Mouse (Mus musculus): Measurements from ENCODE around the gene Lrrc28. TPM values are rescaled to one million over a fixed set of nuclear protein-coding genes. Genes with fewer than 3 reads are reported as not detected.

Lrrc28 gene
- polyA plus RNA-seq (2015; fragmentation: Nextera tagmentation; extraction: Ambion mirVana): 26.0 and 28.5 TPM in 2 replicates

- no peaks in the 10 kb centered on the region; the same call in 1 of the 2 replicates for H3K36me3 ChIP-seq (replicated peaks)
- H3K27ac ChIP-seq: peak within 1 kb of the TSS; percentile 88
- ATAC-seq (replicated peaks): peak; percentile 99
- H3K27me3 ChIP-seq (replicated peaks): no peaks in the 10 kb centered on the region
- H3K9ac ChIP-seq: peak within 1 kb of the TSS; percentile 83
- peaks cover 23% of the 10 kb centered on the region for H3K4me1 ChIP-seq
- H3K4me3 ChIP-seq: peak within 1 kb of the TSS; percentile 75
- H3K4me2 ChIP-seq: peak within 1 kb of the TSS; percentile 81
- WGBS: under 1% methylated on average over 55 of the region's 55 CpGs
- H3K9me3 ChIP-seq: no peaks in the 10 kb centered on the region
Measured at GRCm38 (mm10) chr7:67644833-67645680, at the start of gene Lrrc28. Lrrc28 (minus strand) TSS chr7:67645268.

GRCm38 (mm10) chr7:67692791-67693538 lies 47.9 kb upstream of the Lrrc28 start:
- no peak overlapping the region for H3K27ac ChIP-seq
- H3K4me3 ChIP-seq: no peak overlapping the region
- no peaks in the 10 kb centered on the region for H3K9me3 ChIP-seq
- 91% methylated on average over 23 of the region's 23 CpGs for WGBS
- ATAC-seq (replicated peaks): no peak
- H3K9ac ChIP-seq: no peak overlapping the region
- H3K27me3 ChIP-seq (replicated peaks): no peaks in the 10 kb centered on the region
- H3K36me3 ChIP-seq (replicated peaks): no peaks in the 10 kb centered on the region
- no peaks in the 10 kb centered on the region for H3K4me1 ChIP-seq
- H3K4me2 ChIP-seq: no peak overlapping the region

GRCm38 (mm10) chr7:67692141-67692540 lies 47.1 kb upstream of the Lrrc28 start:
- no peaks in the 10 kb centered on the region for H3K27me3 ChIP-seq (replicated peaks)
- H3K9me3 ChIP-seq: no peaks in the 10 kb centered on the region
- no peak overlapping the region for H3K4me3 ChIP-seq
- no peak overlapping the region for H3K27ac ChIP-seq
- no peaks in the 10 kb centered on the region for H3K4me1 ChIP-seq
- 81% methylated on average over 3 of the region's 3 CpGs for WGBS
- no peaks in the 10 kb centered on the region for H3K36me3 ChIP-seq (replicated peaks)
- ATAC-seq (replicated peaks): no peak
- H3K4me2 ChIP-seq: no peak overlapping the region
- H3K9ac ChIP-seq: no peak overlapping the region

- WGBS: 86% methylated on average over 6 of the region's 6 CpGs
- Histone ChIP-seq H3K4me2 (no peak overlapping the region), H3K27me3 (replicated peaks) (no peaks in the 10 kb centered on the region), H3K9ac (no peak overlapping the region), H3K9me3 (no peaks in the 10 kb centered on the region), H3K36me3 (replicated peaks) (no peaks in the 10 kb centered on the region), H3K4me1 (no peaks in the 10 kb centered on the region), H3K27ac (no peak overlapping the region), H3K4me3 (no peak overlapping the region)
- no peak for ATAC-seq (replicated peaks)
Measured at GRCm38 (mm10) chr7:67691036-67691435, 46.0 kb upstream of the Lrrc28 start.

- H3K4me1 ChIP-seq: no peaks in the 10 kb centered on the region
- WGBS: 87% methylated on average over 7 of the region's 7 CpGs
- H3K4me2 ChIP-seq: no peak overlapping the region
- H3K9me3 ChIP-seq: no peaks in the 10 kb centered on the region
- no peak overlapping the region for H3K9ac ChIP-seq
- no peak for ATAC-seq (replicated peaks)
- no peaks in the 10 kb centered on the region for H3K36me3 ChIP-seq (replicated peaks)
- no peak overlapping the region for H3K27ac ChIP-seq
- no peak overlapping the region for H3K4me3 ChIP-seq
- no peaks in the 10 kb centered on the region for H3K27me3 ChIP-seq (replicated peaks)
Measured at GRCm38 (mm10) chr7:67689793-67690192, 44.7 kb upstream of the Lrrc28 start.

GRCm38 (mm10) chr7:67688281-67688680 lies 43.2 kb upstream of the Lrrc28 start:
- Histone ChIP-seq H3K9ac (no peak overlapping the region), H3K27ac (no peak overlapping the region), H3K27me3 (replicated peaks) (no peaks in the 10 kb centered on the region), H3K9me3 (no peaks in the 10 kb centered on the region), H3K4me2 (no peak overlapping the region), H3K4me3 (no peak overlapping the region), H3K36me3 (replicated peaks) (no peaks in the 10 kb centered on the region), H3K4me1 (no peaks in the 10 kb centered on the region)
- ATAC-seq (replicated peaks): no peak
- WGBS: 58% methylated on average over 3 of the region's 3 CpGs

- H3K4me1 ChIP-seq: no peaks in the 10 kb centered on the region
- no peak overlapping the region for H3K27ac ChIP-seq
- no peaks in the 10 kb centered on the region for H3K9me3 ChIP-seq
- 95% methylated on average over 3 of the region's 3 CpGs for WGBS
- no peak overlapping the region for H3K9ac ChIP-seq
- no peak for ATAC-seq (replicated peaks)
- no peaks in the 10 kb centered on the region for H3K36me3 ChIP-seq (replicated peaks)
- no peak overlapping the region for H3K4me3 ChIP-seq
- no peak overlapping the region for H3K4me2 ChIP-seq
- no peaks in the 10 kb centered on the region for H3K27me3 ChIP-seq (replicated peaks)
Measured at GRCm38 (mm10) chr7:67686545-67686944, 41.5 kb upstream of the Lrrc28 start.

GRCm38 (mm10) chr7:67683006-67683405 lies 37.9 kb upstream of the Lrrc28 start:
- no peak overlapping the region for H3K27ac ChIP-seq
- WGBS: 88% methylated on average over 16 of the region's 16 CpGs
- ATAC-seq (replicated peaks): no peak
- H3K4me1 ChIP-seq: no peaks in the 10 kb centered on the region
- H3K9ac ChIP-seq: no peak overlapping the region
- no peaks in the 10 kb centered on the region for H3K27me3 ChIP-seq (replicated peaks)
- no peaks in the 10 kb centered on the region for H3K9me3 ChIP-seq
- H3K4me2 ChIP-seq: no peak overlapping the region
- H3K4me3 ChIP-seq: no peak overlapping the region
- H3K36me3 ChIP-seq (replicated peaks): no peaks in the 10 kb centered on the region

- Histone ChIP-seq H3K36me3 (replicated peaks) (no peaks in the 10 kb centered on the region), H3K9ac (no peak overlapping the region), H3K27ac (no peak overlapping the region), H3K4me1 (no peaks in the 10 kb centered on the region), H3K9me3 (no peaks in the 10 kb centered on the region), H3K4me2 (no peak overlapping the region), H3K27me3 (replicated peaks) (no peaks in the 10 kb centered on the region), H3K4me3 (no peak overlapping the region)
- ATAC-seq (replicated peaks): no peak
- 89% methylated on average over 9 of the region's 9 CpGs for WGBS
Measured at GRCm38 (mm10) chr7:67681078-67681477, 36.0 kb upstream of the Lrrc28 start.

GRCm38 (mm10) chr7:67678878-67679499 lies 33.9 kb upstream of the Lrrc28 start:
- Histone ChIP-seq H3K9me3 (no peaks in the 10 kb centered on the region), H3K27me3 (replicated peaks) (no peaks in the 10 kb centered on the region), H3K4me3 (no peak overlapping the region), H3K27ac (no peak overlapping the region), H3K36me3 (replicated peaks) (no peaks in the 10 kb centered on the region), H3K4me1 (no peaks in the 10 kb centered on the region), H3K9ac (no peak overlapping the region), H3K4me2 (no peak overlapping the region)
- WGBS: 94% methylated on average over 16 of the region's 16 CpGs
- ATAC-seq (replicated peaks): no peak

GRCm38 (mm10) chr7:67673656-67674055 lies 28.6 kb upstream of the Lrrc28 start:
- Histone ChIP-seq H3K9ac (no peak overlapping the region), H3K4me1 (no peaks in the 10 kb centered on the region), H3K36me3 (replicated peaks) (no peaks in the 10 kb centered on the region), H3K9me3 (no peaks in the 10 kb centered on the region), H3K4me3 (no peak overlapping the region), H3K4me2 (no peak overlapping the region), H3K27ac (no peak overlapping the region), H3K27me3 (replicated peaks) (no peaks in the 10 kb centered on the region)
- WGBS: 90% methylated on average over 5 of the region's 5 CpGs
- ATAC-seq (replicated peaks): no peak

GRCm38 (mm10) chr7:67672650-67673049 lies 27.6 kb upstream of the Lrrc28 start:
- Histone ChIP-seq H3K4me2 (no peak overlapping the region; the same call in 1 of the 2 replicates), H3K9ac (no peak overlapping the region), H3K27ac (no peak overlapping the region), H3K27me3 (replicated peaks) (no peaks in the 10 kb centered on the region), H3K4me3 (no peak overlapping the region), H3K36me3 (replicated peaks) (no peaks in the 10 kb centered on the region), H3K9me3 (no peaks in the 10 kb centered on the region), H3K4me1 (no peaks in the 10 kb centered on the region)
- WGBS: 11% methylated on average over 10 of the region's 10 CpGs
- ATAC-seq (replicated peaks): peak; percentile 86
